Mouse (Mus musculus): ENCODE data around the gene Rasgef1c.

Gene Rasgef1c

GRCm38 (mm10) chr11:49901659-49902458 lies at the start of gene Rasgef1c:
Rasgef1c (plus strand) TSS chr11:49901835.
- DNase-seq, result peak; percentile 73

- DNase-seq, result no peak
These were observed 46.5 kb upstream of the Rasgef1c start for GRCm38 (mm10) chr11:49855144-49855543.

GRCm38 (mm10) chr11:49861139-49861538 lies 40.5 kb upstream of the Rasgef1c start:
- no peak for DNase-seq

GRCm38 (mm10) chr11:49863926-49864325 lies 37.7 kb upstream of the Rasgef1c start:
- no peak for DNase-seq

- DNase-seq, result no peak
These were observed 34.3 kb upstream of the Rasgef1c start for GRCm38 (mm10) chr11:49867320-49867719.

GRCm38 (mm10) chr11:49869762-49870161 lies 31.9 kb upstream of the Rasgef1c start:
- peak; percentile 69 for DNase-seq

- peak; percentile 67 for DNase-seq
These were observed 29.7 kb upstream of the Rasgef1c start for GRCm38 (mm10) chr11:49871914-49872313.

GRCm38 (mm10) chr11:49872779-49873178 lies 28.9 kb upstream of the Rasgef1c start:
- no peak for DNase-seq

GRCm38 (mm10) chr11:49876948-49877817 lies 24.5 kb upstream of the Rasgef1c start:
- DNase-seq, result peak; percentile 62

- peak; percentile 83 for DNase-seq
These were observed 21.5 kb upstream of the Rasgef1c start for GRCm38 (mm10) chr11:49879950-49880642.

GRCm38 (mm10) chr11:49883394-49883793 lies 18.2 kb upstream of the Rasgef1c start:
- DNase-seq, result no peak

- DNase-seq, result no peak
These were observed 13.2 kb upstream of the Rasgef1c start for GRCm38 (mm10) chr11:49888469-49888868.

- no peak for DNase-seq
These were observed 9.6 kb upstream of the Rasgef1c start for GRCm38 (mm10) chr11:49891993-49892392.

GRCm38 (mm10) chr11:49893806-49894205 lies 7.8 kb upstream of the Rasgef1c start:
- DNase-seq, result no peak

- no peak for DNase-seq
These were observed 5.6 kb upstream of the Rasgef1c start for GRCm38 (mm10) chr11:49895966-49896590.

- DNase-seq, result no peak
These were observed 1.6 kb upstream of the Rasgef1c start for GRCm38 (mm10) chr11:49900043-49900442.

- no peak for DNase-seq
These were observed 525 bp upstream of the Rasgef1c start for GRCm38 (mm10) chr11:49900962-49901658.

- peak; percentile 78 for DNase-seq
These were observed 1.7 kb downstream of the Rasgef1c start for GRCm38 (mm10) chr11:49903333-49903732.

GRCm38 (mm10) chr11:49918521-49919180 lies 17.0 kb downstream of the Rasgef1c start:
- no peak for DNase-seq

GRCm38 (mm10) chr11:49919304-49919703 lies 17.7 kb downstream of the Rasgef1c start:
- no peak for DNase-seq

- DNase-seq, result no peak
These were observed 21.9 kb downstream of the Rasgef1c start for GRCm38 (mm10) chr11:49923539-49923938.

Measured in lung, postnatal 10 days (tissue).